Mouse (Mus musculus): ENCODE results near the gene Unc5b. TPM values are rescaled to one million over a fixed set of nuclear protein-coding genes. Genes with fewer than 3 reads are reported as not detected.

Gene Unc5b
- polyA plus RNA-seq, 1 experiment from 2014 or later = 2.8 TPM

DNA sequence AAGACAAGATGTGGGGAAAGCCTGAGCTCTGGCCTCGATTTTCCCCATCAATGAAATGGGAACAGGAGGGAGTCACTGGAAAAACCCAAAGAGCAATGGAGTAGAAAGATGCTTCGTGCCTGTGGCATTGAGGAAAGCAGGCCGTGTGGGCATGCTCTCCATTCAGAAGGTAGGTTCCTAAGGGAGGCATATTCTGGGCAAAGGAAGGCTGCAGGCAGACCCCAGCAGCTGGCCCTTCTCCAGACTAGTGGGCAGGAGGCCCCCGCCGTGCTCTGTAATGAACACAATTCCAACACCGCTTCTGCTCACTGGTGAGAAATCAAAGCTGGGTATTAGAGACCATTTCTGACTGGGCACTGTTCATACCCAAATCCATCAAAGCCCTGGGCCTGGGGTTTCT is 2.3 kb downstream of the Unc5b start:
- Histone ChIP-seq H3K27ac (no peak overlapping the region), H3K9me3 (no peaks in the 10 kb centered on the region), H3K9ac (no peak overlapping the region), H3K4me2 (peak overlapping the region; percentile 96), H3K4me3 (peak overlapping the region; percentile 59), H3K27me3 (replicated peaks) (peaks cover 50% of the 10 kb centered on the region), H3K36me3 (replicated peaks) (no peaks in the 10 kb centered on the region), H3K4me1 (peaks cover 47% of the 10 kb centered on the region)
- ATAC-seq (replicated peaks) = no peak
- 34% methylated on average over 6 of the region's 6 CpGs for WGBS

GRCm38 (mm10) chr10:60827901-60828670 is 3.3 kb downstream of the Unc5b start:
- ATAC-seq (replicated peaks) = no peak
- peaks cover 42% of the 10 kb centered on the region for H3K27me3 ChIP-seq (replicated peaks)
- H3K4me3 ChIP-seq = no peak overlapping the region; the same call in 1 of the 2 replicates
- no peak overlapping the region for H3K27ac ChIP-seq
- peak overlapping the region; percentile 96 for H3K4me2 ChIP-seq
- no peaks in the 10 kb centered on the region for H3K36me3 ChIP-seq (replicated peaks)
- no peak overlapping the region for H3K9ac ChIP-seq
- 43% methylated on average over 17 of the region's 17 CpGs for WGBS
- H3K4me1 ChIP-seq = peaks cover 47% of the 10 kb centered on the region
- no peaks in the 10 kb centered on the region for H3K9me3 ChIP-seq

DNA sequence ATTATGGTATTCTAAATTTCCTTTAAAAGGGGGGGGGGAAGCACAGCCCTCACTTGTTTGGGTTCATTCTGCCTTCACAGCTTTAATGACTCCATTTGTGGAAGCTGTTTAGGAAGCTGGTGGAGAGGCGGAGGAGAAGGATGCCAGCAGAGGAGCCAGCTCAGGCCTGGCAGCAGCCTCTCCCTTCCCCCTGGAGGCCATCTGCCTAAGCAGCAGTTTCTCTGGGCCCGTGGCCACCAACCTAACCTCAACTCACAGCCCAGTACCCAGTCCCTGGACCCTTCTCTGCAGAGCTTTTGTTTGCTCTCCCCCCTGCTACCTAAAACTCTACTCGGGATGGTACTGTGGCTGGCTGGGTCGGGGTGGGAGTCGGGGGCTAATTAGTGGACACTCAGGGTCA is 4.1 kb downstream of the Unc5b start:
- 17% methylated on average over 5 of the region's 5 CpGs for WGBS
- H3K36me3 ChIP-seq (replicated peaks) = no peaks in the 10 kb centered on the region
- peak overlapping the region; percentile 48; the same call in 1 of the 2 replicates for H3K9ac ChIP-seq
- H3K27me3 ChIP-seq (replicated peaks) = peaks cover 35% of the 10 kb centered on the region
- no peak overlapping the region for H3K27ac ChIP-seq
- H3K4me2 ChIP-seq = peak overlapping the region; percentile 96
- peak overlapping the region; percentile 47 for H3K4me3 ChIP-seq
- H3K4me1 ChIP-seq = peaks cover 47% of the 10 kb centered on the region
- no peaks in the 10 kb centered on the region for H3K9me3 ChIP-seq
- ATAC-seq (replicated peaks) = 0 out of 2 replicates have a peak, but pooled peaks have one; percentile 7

DNA sequence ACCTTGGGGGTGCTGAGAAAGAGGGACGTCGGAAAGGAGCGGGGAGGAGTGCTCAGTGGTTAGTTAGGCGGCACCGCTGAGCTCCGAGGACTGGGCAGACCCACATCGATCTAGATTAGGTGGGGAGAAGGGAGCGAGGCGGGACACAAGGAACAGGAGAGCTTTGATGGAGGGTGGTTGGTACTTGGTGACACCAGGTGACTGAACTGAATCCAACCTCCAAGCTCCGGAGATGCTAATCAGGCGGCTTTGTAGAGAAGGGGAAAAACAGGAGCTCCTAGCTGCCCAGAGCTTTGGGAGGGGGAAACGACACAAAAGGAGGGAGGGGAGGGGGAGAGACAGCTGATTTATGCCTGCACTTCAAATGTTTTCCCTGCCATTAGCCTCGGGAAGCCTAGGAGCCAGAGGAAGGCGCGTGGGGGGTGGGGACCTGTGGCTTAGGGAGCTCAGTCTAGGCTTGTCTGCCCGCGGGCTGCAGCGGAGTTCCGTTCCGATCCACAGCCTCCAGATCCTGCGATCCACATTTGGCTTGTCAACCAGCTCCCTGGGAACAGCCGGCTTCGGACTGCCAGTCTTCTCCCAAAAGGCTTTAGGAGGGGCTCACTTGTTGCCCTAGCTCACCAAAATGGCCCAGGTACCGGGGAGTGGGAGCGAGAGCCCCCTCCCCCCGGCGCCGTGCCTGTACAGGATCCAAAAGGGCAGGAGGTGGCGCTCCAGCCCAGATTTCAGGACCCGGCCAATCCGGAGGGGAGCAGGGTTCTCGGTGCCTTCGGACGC is 4.7 kb downstream of the Unc5b start:
- Histone ChIP-seq H3K9ac (peak overlapping the region; percentile 48), H3K27me3 (replicated peaks) (peaks cover 32% of the 10 kb centered on the region), H3K4me2 (peak overlapping the region; percentile 96), H3K4me1 (peaks cover 46% of the 10 kb centered on the region), H3K9me3 (no peaks in the 10 kb centered on the region), H3K4me3 (peak overlapping the region; percentile 47), H3K36me3 (replicated peaks) (no peaks in the 10 kb centered on the region), H3K27ac (no peak overlapping the region)
- ATAC-seq (replicated peaks) = peak; percentile 8; the same call in 1 of the 2 replicates
- WGBS = 1% methylated on average over 34 of the region's 34 CpGs

GRCm38 (mm10) chr10:60825955-60826354 is 5.4 kb downstream of the Unc5b start:
- Histone ChIP-seq H3K27ac (no peak overlapping the region), H3K27me3 (replicated peaks) (peaks cover 30% of the 10 kb centered on the region), H3K9ac (no peak overlapping the region; the same call in 1 of the 2 replicates), H3K9me3 (no peaks in the 10 kb centered on the region), H3K4me2 (peak overlapping the region; percentile 96), H3K36me3 (replicated peaks) (no peaks in the 10 kb centered on the region), H3K4me3 (peak overlapping the region; percentile 47), H3K4me1 (peaks cover 42% of the 10 kb centered on the region)
- ATAC-seq (replicated peaks) = no peak
- WGBS = 61% methylated on average over 6 of the region's 6 CpGs

GRCm38 (mm10) chr10:60823744-60824143 is 7.6 kb downstream of the Unc5b start:
- H3K9me3 ChIP-seq = no peaks in the 10 kb centered on the region
- H3K4me2 ChIP-seq = no peak overlapping the region
- no peaks in the 10 kb centered on the region for H3K36me3 ChIP-seq (replicated peaks)
- peaks cover 23% of the 10 kb centered on the region for H3K4me1 ChIP-seq
- 57% methylated on average over 8 of the region's 8 CpGs for WGBS
- no peak overlapping the region for H3K4me3 ChIP-seq
- no peak overlapping the region for H3K27ac ChIP-seq
- H3K27me3 ChIP-seq (replicated peaks) = peaks cover 13% of the 10 kb centered on the region
- no peak for ATAC-seq (replicated peaks)
- no peak overlapping the region for H3K9ac ChIP-seq

DNA sequence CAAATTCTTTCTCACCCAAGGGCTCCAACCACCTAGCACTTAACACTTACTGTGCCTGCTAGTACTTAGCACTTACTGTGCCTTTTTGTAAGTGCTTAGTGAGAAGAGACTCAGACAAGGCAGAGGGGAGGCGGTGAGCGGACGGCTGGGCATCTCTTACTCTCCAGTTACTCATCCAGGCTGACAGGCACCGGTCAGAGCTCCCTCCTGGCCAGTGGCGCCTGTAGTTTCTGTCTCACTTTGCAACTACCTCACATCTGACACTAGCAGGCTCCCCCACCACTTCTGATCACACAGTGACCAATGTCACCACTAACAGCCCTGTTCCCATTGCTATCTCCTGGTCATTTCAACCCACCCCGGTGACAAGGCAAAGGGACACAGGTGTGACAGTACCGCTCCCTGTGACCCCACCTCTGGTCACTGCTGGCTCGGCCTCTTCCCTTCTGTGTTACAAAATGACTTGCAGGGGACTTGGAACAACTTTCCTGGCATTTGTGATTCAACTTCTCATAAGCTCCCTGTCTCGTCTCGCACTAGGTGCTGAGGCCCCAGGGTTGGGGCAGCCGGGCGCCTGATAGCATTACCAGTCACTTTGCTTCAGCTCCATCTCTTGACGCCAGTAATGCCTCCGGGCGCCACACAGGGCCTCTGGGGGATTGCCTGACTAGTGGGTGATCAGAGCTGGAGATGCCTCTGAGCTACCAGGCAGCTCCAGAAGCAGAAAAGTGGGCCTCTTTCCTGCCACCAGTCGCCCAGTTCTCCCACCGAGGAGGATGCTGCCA is 8.5 kb downstream of the Unc5b start:
- Histone ChIP-seq H3K27ac (no peak overlapping the region), H3K9me3 (no peaks in the 10 kb centered on the region), H3K9ac (no peak overlapping the region), H3K4me2 (no peak overlapping the region), H3K36me3 (replicated peaks) (no peaks in the 10 kb centered on the region), H3K4me1 (peaks cover 23% of the 10 kb centered on the region), H3K4me3 (no peak overlapping the region), H3K27me3 (replicated peaks) (peaks cover 6% of the 10 kb centered on the region)
- no peak for ATAC-seq (replicated peaks)
- WGBS = 79% methylated on average over 17 of the region's 17 CpGs

DNA sequence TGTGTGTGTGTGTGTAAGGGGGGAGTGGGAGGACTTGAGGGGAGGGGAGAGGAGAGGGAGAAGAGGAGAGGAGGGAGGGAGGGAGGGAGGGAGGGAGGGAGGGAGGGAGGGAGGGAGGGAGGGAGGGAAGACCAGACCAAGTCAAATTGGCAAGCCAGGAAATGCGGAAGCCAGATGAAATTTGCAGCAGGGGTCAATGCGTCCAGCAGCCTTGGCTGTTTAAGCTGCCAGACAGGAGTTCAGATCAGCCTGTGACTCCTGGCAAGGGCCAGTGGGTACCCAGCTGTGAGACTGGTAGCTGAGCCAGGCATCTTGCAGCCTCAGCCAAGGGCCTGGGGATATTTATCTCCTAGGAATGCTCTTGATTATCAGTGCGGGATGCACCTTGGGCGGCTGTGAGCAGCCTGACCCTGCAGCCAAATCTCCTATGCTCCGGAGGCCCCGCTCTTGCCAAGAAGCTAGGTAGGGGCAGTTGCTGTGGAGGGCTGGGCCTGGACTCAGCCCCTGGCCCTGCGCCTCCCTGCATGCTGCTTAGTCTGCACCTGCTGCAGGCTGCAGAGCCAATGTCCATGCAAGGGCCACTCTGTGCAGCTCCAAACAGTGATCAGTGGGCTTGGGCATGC is 9.5 kb downstream of the Unc5b start:
- WGBS = 35% methylated on average over 7 of the region's 7 CpGs
- H3K36me3 ChIP-seq (replicated peaks) = no peaks in the 10 kb centered on the region
- no peak overlapping the region for H3K27ac ChIP-seq
- no peaks in the 10 kb centered on the region for H3K27me3 ChIP-seq (replicated peaks)
- H3K9me3 ChIP-seq = no peaks in the 10 kb centered on the region
- no peak overlapping the region for H3K4me3 ChIP-seq
- H3K4me1 ChIP-seq = peaks cover 18% of the 10 kb centered on the region
- no peak overlapping the region for H3K4me2 ChIP-seq
- H3K9ac ChIP-seq = no peak overlapping the region
- no peak for ATAC-seq (replicated peaks)

GRCm38 (mm10) chr10:60821311-60821710 is 10.1 kb downstream of the Unc5b start:
- Histone ChIP-seq H3K9ac (no peak overlapping the region), H3K4me3 (no peak overlapping the region), H3K4me2 (no peak overlapping the region), H3K4me1 (peaks cover 18% of the 10 kb centered on the region), H3K27ac (no peak overlapping the region), H3K9me3 (no peaks in the 10 kb centered on the region), H3K36me3 (replicated peaks) (no peaks in the 10 kb centered on the region), H3K27me3 (replicated peaks) (no peaks in the 10 kb centered on the region)
- ATAC-seq (replicated peaks) = no peak

DNA sequence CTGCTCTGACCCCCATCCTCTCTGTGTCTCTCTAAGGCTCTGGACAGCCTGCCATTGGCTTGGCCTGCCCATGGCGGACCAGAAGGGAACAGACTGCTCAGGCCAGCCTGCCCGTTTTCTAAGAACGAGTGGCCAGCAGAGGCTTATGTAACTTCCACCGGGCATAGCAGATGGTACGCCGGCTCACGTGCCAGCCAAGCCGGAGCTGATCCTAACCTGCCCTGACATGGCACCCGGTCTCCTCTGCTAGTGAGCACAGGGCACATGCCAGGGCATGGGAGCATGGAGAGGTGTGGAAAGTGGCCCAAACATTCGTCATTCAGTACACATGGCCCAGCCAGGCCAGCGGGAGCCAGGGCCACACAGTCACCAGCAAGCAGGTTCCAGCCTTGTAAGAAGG is 10.8 kb downstream of the Unc5b start:
- Histone ChIP-seq H3K9me3 (no peaks in the 10 kb centered on the region), H3K4me3 (no peak overlapping the region), H3K27me3 (replicated peaks) (no peaks in the 10 kb centered on the region), H3K36me3 (replicated peaks) (no peaks in the 10 kb centered on the region), H3K4me1 (peaks cover 22% of the 10 kb centered on the region), H3K4me2 (no peak overlapping the region), H3K9ac (no peak overlapping the region), H3K27ac (no peak overlapping the region)
- no peak for ATAC-seq (replicated peaks)
- WGBS = 88% methylated on average over 11 of the region's 11 CpGs

DNA sequence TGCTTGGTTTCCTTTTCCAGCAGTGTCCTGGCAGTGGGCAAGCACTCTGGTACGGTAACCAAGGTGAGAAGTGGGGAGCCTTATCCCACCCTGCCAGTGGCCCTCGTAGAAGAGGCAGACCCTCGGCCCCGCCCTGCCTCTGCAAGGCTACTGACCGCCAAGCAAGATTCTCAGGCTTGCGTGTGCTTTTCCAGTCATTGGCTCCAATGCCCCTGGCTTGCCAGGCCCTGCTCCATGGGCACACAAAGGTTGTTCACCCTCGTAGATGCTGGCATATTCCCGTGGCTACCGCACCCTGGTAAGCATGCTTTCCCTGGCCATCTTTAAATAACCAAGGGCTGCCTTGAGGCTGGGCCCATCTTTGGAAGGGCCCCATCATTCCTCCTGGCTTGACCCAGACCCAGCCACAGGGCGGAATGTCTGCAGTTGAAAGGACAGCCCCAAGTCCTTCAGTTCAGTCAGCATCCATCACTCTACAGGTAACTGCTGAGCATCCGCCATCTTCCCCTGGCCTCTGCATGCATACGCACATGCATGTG is 11.7 kb downstream of the Unc5b start:
- 87% methylated on average over 12 of the region's 12 CpGs for WGBS
- H3K36me3 ChIP-seq (replicated peaks) = no peaks in the 10 kb centered on the region
- H3K4me1 ChIP-seq = peaks cover 29% of the 10 kb centered on the region
- no peaks in the 10 kb centered on the region for H3K27me3 ChIP-seq (replicated peaks)
- no peak overlapping the region for H3K4me2 ChIP-seq
- H3K27ac ChIP-seq = no peak overlapping the region
- H3K9ac ChIP-seq = no peak overlapping the region
- ATAC-seq (replicated peaks) = no peak
- H3K4me3 ChIP-seq = no peak overlapping the region
- no peaks in the 10 kb centered on the region for H3K9me3 ChIP-seq

All from midbrain, embryonic 15.5 days (tissue).